Mouse (Mus musculus): ENCODE measurements around the gene Aprt. TPM values are rescaled to one million over a fixed set of nuclear protein-coding genes. Genes with fewer than 3 reads are reported as not detected.

Gene Aprt
- total and polyA plus RNA-seq, 3 experiments: 239 to 287 TPM; not detected in 1

GRCm38 (mm10) chr8:122622727-122623126 is 46.0 kb upstream of the Aprt start, which contains the start of gene Pabpn1l (continued):
- TF ChIP-seq MYB (IDR thresholded peaks at IDR 0.05; ENCODE audit: low read depth, low read length) (no peak), GABPA (IDR thresholded peaks at IDR 0.05; ENCODE audit: low read depth, low read length) (no peak)

- H3K36me3 ChIP-seq (ENCODE audit: control insufficient read depth in 1 of 2, insufficient read depth in 2 of 2, low read length in 2 of 2): no peaks in the 10 kb centered on the region; a peak in 1 of 4 replicates
- H3K79me2 ChIP-seq (ENCODE audit: control insufficient read depth, insufficient read depth, low read length, poor library complexity): no peaks in the 10 kb centered on the region
- no peak overlapping the region for H3K27ac ChIP-seq (ENCODE audit: control insufficient read depth, low read depth, low read length)
- no peaks in the 10 kb centered on the region for H3K27me3 ChIP-seq (ENCODE audit: control insufficient read depth in 1 of 2, insufficient read depth in 2 of 2, low read length in 2 of 2)
- no peak overlapping the region for H3K9ac ChIP-seq (ENCODE audit: control insufficient read depth, low read depth, low read length, poor library complexity, severe bottlenecking)
- H3K4me3 ChIP-seq (ENCODE audit: control insufficient read depth in 1 of 2, insufficient read depth in 1 of 2, low read depth in 2 of 2, low read length in 2 of 2): no peak overlapping the region
- H3K9me3 ChIP-seq (replicated peaks; ENCODE audit: insufficient read depth, low read length): no peaks in the 10 kb centered on the region
- DNase-seq (ENCODE audit: low read depth, low spot score): no peak
- TF ChIP-seq USF1 (IDR thresholded peaks at IDR 0.05; ENCODE audit: low read depth, low read length) (no peak), GABPA (IDR thresholded peaks at IDR 0.05; ENCODE audit: low read depth, low read length) (no peak), RAD21 (IDR thresholded peaks at IDR 0.05; ENCODE audit: low read depth, low read length) (no peak), ZC3H11A (IDR thresholded peaks at IDR 0.05; ENCODE audit: low read depth, low read length) (no peak), JUND (IDR thresholded peaks at IDR 0.05; ENCODE audit: low read depth, low read length) (no peak), MEF2A (IDR thresholded peaks at IDR 0.05; ENCODE audit: extremely low read depth, insufficient replicate concordance, low read depth, low read length, poor library complexity, severe bottlenecking) (no peak), EP300 (IDR thresholded peaks at IDR 0.05; ENCODE audit: low read depth in 1 of 2, low read length in 2 of 2) (no peak), CHD1 (IDR thresholded peaks at IDR 0.05; ENCODE audit: low read depth, low read length) (no peak), ZKSCAN1 (IDR thresholded peaks at IDR 0.05; ENCODE audit: low read depth, low read length) (no peak), ETS1 (IDR thresholded peaks at IDR 0.05; ENCODE audit: low read depth, low read length) (no peak), ZMIZ1 (IDR thresholded peaks at IDR 0.05; ENCODE audit: low read depth, low read length) (no peak), CHD2 (IDR thresholded peaks at IDR 0.05; ENCODE audit: low read length) (no peak), MAZ (IDR thresholded peaks at IDR 0.05; ENCODE audit: low read depth, low read length) (no peak), POLR2AphosphoS2 (IDR thresholded peaks at IDR 0.05; ENCODE audit: low read length) (no peak), SIN3A (IDR thresholded peaks at IDR 0.05; ENCODE audit: low read length) (no peak), TAL1 (IDR thresholded peaks at IDR 0.05; ENCODE audit: low read length) (no peak), RCOR1 (IDR thresholded peaks at IDR 0.05; ENCODE audit: low read depth, low read length) (no peak)
- peaks cover 8 to 12% of the 10 kb centered on the region in 2 experiments for H3K4me1 ChIP-seq (ENCODE audit: control insufficient read depth in 1 of 2, insufficient read depth in 2 of 2, low read length in 2 of 2)
Observed at GRCm38 (mm10) chr8:122620446-122620845, 43.7 kb upstream of the Aprt start.

Measured in MEL (cell line).